Mouse (Mus musculus): ENCODE results near the gene Naa38. TPM values are rescaled to one million over a fixed set of nuclear protein-coding genes. Genes with fewer than 3 reads are reported as not detected.

Gene Naa38
- polyA plus RNA-seq, 1 experiment from 2014 or later = 153 TPM

GRCm38 (mm10) chr11:69431829-69432639 is 36.7 kb downstream of the Naa38 start:
- H3K27ac ChIP-seq = no peak overlapping the region
- H3K4me3 ChIP-seq (replicated peaks) = no peak overlapping the region
- no peaks in the 10 kb centered on the region for H3K9me3 ChIP-seq (replicated peaks)
- peak; percentile 81 for ATAC-seq (replicated peaks; ENCODE audit: low FRiP score)
- peaks cover 22% of the 10 kb centered on the region for H3K4me1 ChIP-seq
- H3K9ac ChIP-seq = no peak overlapping the region
- peak overlapping the region; percentile 32; the same call in 1 of the 2 replicates for H3K4me2 ChIP-seq
- H3K36me3 ChIP-seq = no peaks in the 10 kb centered on the region
- no peaks in the 10 kb centered on the region for H3K27me3 ChIP-seq
- 28% methylated on average over 11 of the region's 11 CpGs for WGBS

GRCm38 (mm10) chr11:69432640-69432982 is 37.3 kb downstream of the Naa38 start:
- WGBS = 58% methylated on average over 11 of the region's 11 CpGs
- no peak for ATAC-seq (replicated peaks; ENCODE audit: low FRiP score)

DNA sequence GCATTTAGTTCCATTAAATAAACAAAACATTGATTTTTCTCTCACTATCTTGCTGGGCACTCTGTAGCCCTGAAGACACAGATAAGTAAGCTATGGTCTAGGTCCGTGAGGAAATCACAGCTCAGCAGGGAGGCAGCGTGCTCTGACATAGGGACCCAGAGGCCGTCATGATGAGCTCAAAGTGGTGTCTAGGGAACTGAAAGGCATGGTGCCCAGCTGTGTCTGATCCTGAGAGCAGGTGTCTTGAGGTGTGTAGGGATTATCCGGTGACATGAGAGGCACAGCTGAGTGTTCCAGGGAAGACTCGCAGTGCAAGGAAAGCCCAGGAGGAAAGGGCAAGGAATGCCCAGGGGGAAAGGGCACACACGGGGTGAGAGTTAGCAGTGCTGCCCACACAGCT is 37.9 kb downstream of the Naa38 start:
- Histone ChIP-seq H3K9me3 (replicated peaks) (no peaks in the 10 kb centered on the region), H3K9ac (no peak overlapping the region), H3K4me2 (no peak overlapping the region), H3K36me3 (no peaks in the 10 kb centered on the region), H3K4me3 (replicated peaks) (no peak overlapping the region), H3K27me3 (no peaks in the 10 kb centered on the region), H3K27ac (no peak overlapping the region), H3K4me1 (peaks cover 22% of the 10 kb centered on the region)
- WGBS = 72% methylated on average over 6 of the region's 6 CpGs
- ATAC-seq (replicated peaks; ENCODE audit: low FRiP score) = no peak

More at GRCm38 (mm10) chr11:69432640-69432982, 37.3 kb downstream of the Naa38 start:
- no peaks in the 10 kb centered on the region for H3K9me3 ChIP-seq (replicated peaks)
- H3K27ac ChIP-seq = no peak overlapping the region
- no peak overlapping the region for H3K4me2 ChIP-seq
- H3K27me3 ChIP-seq = no peaks in the 10 kb centered on the region
- no peak overlapping the region for H3K4me3 ChIP-seq (replicated peaks)
- peaks cover 22% of the 10 kb centered on the region for H3K4me1 ChIP-seq
- no peaks in the 10 kb centered on the region for H3K36me3 ChIP-seq
- no peak overlapping the region for H3K9ac ChIP-seq

- H3K36me3 ChIP-seq = no peaks in the 10 kb centered on the region
- no peaks in the 10 kb centered on the region for H3K9me3 ChIP-seq (replicated peaks)
- no peak overlapping the region for H3K9ac ChIP-seq
- 48% methylated on average over 3 of the region's 3 CpGs for WGBS
- no peak for ATAC-seq (replicated peaks; ENCODE audit: low FRiP score)
- H3K4me2 ChIP-seq = no peak overlapping the region
- H3K4me3 ChIP-seq (replicated peaks) = no peak overlapping the region
- H3K27ac ChIP-seq = no peak overlapping the region
- H3K4me1 ChIP-seq = peaks cover 4% of the 10 kb centered on the region
- no peaks in the 10 kb centered on the region for H3K27me3 ChIP-seq
Measured at GRCm38 (mm10) chr11:69437291-69437690, 42.0 kb downstream of the Naa38 start.

- H3K9ac ChIP-seq = no peak overlapping the region
- H3K4me1 ChIP-seq = 0 out of 2 replicates have a peak, but pooled peaks cover 6% of the 10 kb centered on the region
- ATAC-seq (replicated peaks; ENCODE audit: low FRiP score) = no peak
- H3K27ac ChIP-seq = no peak overlapping the region
- H3K4me2 ChIP-seq = no peak overlapping the region
- H3K9me3 ChIP-seq (replicated peaks) = no peaks in the 10 kb centered on the region
- 21% methylated on average over 5 of the region's 5 CpGs for WGBS
- no peak overlapping the region for H3K4me3 ChIP-seq (replicated peaks)
- H3K36me3 ChIP-seq = no peaks in the 10 kb centered on the region
- H3K27me3 ChIP-seq = no peaks in the 10 kb centered on the region
Measured at GRCm38 (mm10) chr11:69443328-69443727, 48.0 kb downstream of the Naa38 start.

Other genes starting within 250 kb of the Naa38 start
- gene Alox12b, start 238.5 kb upstream of the Naa38 start, polyA plus RNA-seq (2015; fragmentation: Nextera tagmentation; extraction: Ambion mirVana) = 0.08 and 0.42 TPM in 2 replicates
- 0.33 and 0.47 TPM in 2 replicates for gene Alox8, start 197.6 kb upstream of the Naa38 start, polyA plus RNA-seq (2015; fragmentation: Nextera tagmentation; extraction: Ambion mirVana)
- gene Gucy2e, start 158.5 kb upstream of the Naa38 start, polyA plus RNA-seq (2015; fragmentation: Nextera tagmentation; extraction: Ambion mirVana) = 0.09 and 0.17 TPM in 2 replicates
- 23.0 and 23.9 TPM in 2 replicates for gene Cntrob, start 71.7 kb upstream of the Naa38 start, polyA plus RNA-seq (2015; fragmentation: Nextera tagmentation; extraction: Ambion mirVana)
- gene Trappc1, start 71.5 kb upstream of the Naa38 start, polyA plus RNA-seq (2015; fragmentation: Nextera tagmentation; extraction: Ambion mirVana) = 152 and 160 TPM in 2 replicates
- gene Kcnab3, start 69.2 kb upstream of the Naa38 start, polyA plus RNA-seq (2015; fragmentation: Nextera tagmentation; extraction: Ambion mirVana) = 2.9 and 3.5 TPM in 2 replicates
- 16.6 and 17.1 TPM in 2 replicates for gene Rnf227, start 55.0 kb upstream of the Naa38 start, polyA plus RNA-seq (2015; fragmentation: Nextera tagmentation; extraction: Ambion mirVana)
- gene Chd3, start 26.1 kb upstream of the Naa38 start, polyA plus RNA-seq (2015; fragmentation: Nextera tagmentation; extraction: Ambion mirVana) = 54.8 and 62.8 TPM in 2 replicates
- 30.2 and 30.5 TPM in 2 replicates for gene Cyb5d1, start 144 bp downstream of the Naa38 start, polyA plus RNA-seq (2015; fragmentation: Nextera tagmentation; extraction: Ambion mirVana)
- gene Tmem88, start 2.7 kb downstream of the Naa38 start, polyA plus RNA-seq (2015; fragmentation: Nextera tagmentation; extraction: Ambion mirVana) = 41.9 and 44.3 TPM in 2 replicates
- gene Kdm6b, start 18.2 kb downstream of the Naa38 start, polyA plus RNA-seq (2015; fragmentation: Nextera tagmentation; extraction: Ambion mirVana) = 32.6 and 33.0 TPM in 2 replicates
- gene Dnah2, start 153.6 kb downstream of the Naa38 start, polyA plus RNA-seq (2015; fragmentation: Nextera tagmentation; extraction: Ambion mirVana) = 0.73 and 0.87 TPM in 2 replicates
- gene Efnb3, start 164.7 kb downstream of the Naa38 start, polyA plus RNA-seq (2015; fragmentation: Nextera tagmentation; extraction: Ambion mirVana) = 11.9 and 14.3 TPM in 2 replicates
- 26.6 and 27.9 TPM in 2 replicates for gene Wrap53, start 184.8 kb downstream of the Naa38 start, polyA plus RNA-seq (2015; fragmentation: Nextera tagmentation; extraction: Ambion mirVana)
- gene Trp53, start 184.9 kb downstream of the Naa38 start, polyA plus RNA-seq (2015; fragmentation: Nextera tagmentation; extraction: Ambion mirVana) = 175 and 195 TPM in 2 replicates
- 11.2 and 13.5 TPM in 2 replicates for gene Atp1b2, start 210.5 kb downstream of the Naa38 start, polyA plus RNA-seq (2015; fragmentation: Nextera tagmentation; extraction: Ambion mirVana)
- gene Shbg, start 222.4 kb downstream of the Naa38 start, polyA plus RNA-seq (2015; fragmentation: Nextera tagmentation; extraction: Ambion mirVana) = 0.30 and 0.49 TPM in 2 replicates
- gene Sat2, start 226.5 kb downstream of the Naa38 start, polyA plus RNA-seq (2015; fragmentation: Nextera tagmentation; extraction: Ambion mirVana) = 17.8 and 23.1 TPM in 2 replicates
- 29.2 TPM in 2 replicates for gene Fxr2, start 237.5 kb downstream of the Naa38 start, polyA plus RNA-seq (2015; fragmentation: Nextera tagmentation; extraction: Ambion mirVana)

All from kidney, embryonic 15.5 days (tissue).